Mouse (Mus musculus): ENCODE results near the gene Otx2.

GRCm38 (mm10) chr14:48633141-48633540 lies 40.5 kb downstream of the Otx2 start:
- TF ChIP-seq CTCF (IDR thresholded peaks at IDR 0.05; ENCODE audit: low read depth) (no peak), EP300 (IDR thresholded peaks at IDR 0.05; ENCODE audit: low read depth) (no peak)

All from liver, postnatal 0 days (tissue).